Mouse (Mus musculus): ENCODE measurements at regions not wholly inside any gene's neighbourhood (a gene's known extent, or its start where the extent isn't known, plus 50 kb on each side); places are given as distances from the start of the nearest gene placed in this dataset.

- TF ChIP-seq CTCF (IDR thresholded peaks at IDR 0.05; ENCODE audit: low read depth, low read length) (no peak), GATA1 (IDR thresholded peaks at IDR 0.05; ENCODE audit: borderline replicate concordance, low read length) (no peak), TAL1 (conservative IDR thresholded peaks at IDR 0.05; ENCODE audit: low read depth, low read length) (no peak)
These were observed 406.4 kb downstream of the Sox9 start for GRCm38 (mm10) chr11:113188263-113188920.

Measured in G1E (cell line).